ENCODE assay signal across 19 mouse cellular contexts in genomic region chr3:151868970-151869369, GRCm38 (mm10). TPM values are rescaled to one million over a fixed set of nuclear protein-coding genes. Genes with fewer than 3 reads are reported as not detected.
"Had no signal": no experiment of that assay in that cellular context is flagged by ENCODE, and none has a peak within 500 bp of the region (broad histone marks: within the 10 kb centered on the region; RNA-seq: fewer than 3 reads in every experiment).

No protein-coding gene starts in this region.

- H3K4me1 ChIP-seq: midbrain, embryonic 10.5 days; midbrain, embryonic 12.5 days; neural tube, embryonic 12.5 days had no signal

- H3K4me2 ChIP-seq: lung, embryonic 14.5 days; midbrain, embryonic 12.5 days; neural tube, embryonic 12.5 days had no signal

- H3K9me3 ChIP-seq: midbrain, embryonic 10.5 days; midbrain, embryonic 12.5 days; neural tube, embryonic 12.5 days had no signal

- H3K4me3 ChIP-seq: midbrain, embryonic 10.5 days; midbrain, embryonic 12.5 days; neural tube, embryonic 12.5 days had no signal

- H3K36me3 ChIP-seq: midbrain, embryonic 10.5 days; midbrain, embryonic 12.5 days; neural tube, embryonic 12.5 days had no signal

- H3K27ac ChIP-seq: liver, embryonic 14.5 days; midbrain, embryonic 10.5 days; midbrain, embryonic 12.5 days; neural tube, embryonic 12.5 days had no signal

- H3K9ac ChIP-seq: liver, embryonic 14.5 days; lung, embryonic 14.5 days; midbrain, embryonic 12.5 days; neural tube, embryonic 12.5 days had no signal

- DNase-seq: lung, adult 18-20 months; lung, embryonic 14.5 days; lung, postnatal 10 days; lung, postnatal 4 days; midbrain, embryonic 14.5 days; right cerebral cortex, adult 18-20 months; right cerebral cortex, postnatal 25 days; right cerebral cortex, postnatal 4 days; spleen, adult 18-20 months; thymus, adult 18-20 months; thymus, postnatal 14 days; thymus, postnatal 36 days had no signal

- H3K27me3 ChIP-seq: midbrain, embryonic 12.5 days; neural tube, embryonic 12.5 days had no signal

RNA-seq across cellular contexts. Expression of gene Ptgfr, which starts 31.5 kb away (rescaled TPM):
- total RNA-seq: megakaryocyte-erythroid progenitor cell, adult 5-6 weeks; monocyte, adult 5-6 weeks; neutrophil, adult 5-6 weeks had no signal
